In the genomic region with DNA sequence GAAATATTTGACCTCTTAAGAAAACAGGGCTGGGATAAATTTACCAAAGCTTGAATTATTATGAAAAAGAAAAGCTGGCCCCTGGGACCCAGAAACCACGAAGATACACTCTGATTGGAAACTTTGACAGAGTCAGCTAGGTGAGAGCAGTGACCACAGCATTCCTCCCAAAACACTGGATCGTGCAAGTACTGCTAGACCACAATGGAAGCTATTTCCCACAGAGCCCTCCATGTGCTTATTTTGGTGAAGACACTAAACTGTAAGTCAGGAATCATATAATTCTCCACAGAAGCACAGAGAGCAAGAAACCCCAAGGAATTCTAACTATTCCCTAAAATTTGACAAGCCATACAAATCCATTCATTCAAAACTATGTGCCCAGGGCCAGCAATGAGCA, we compare ENCODE assay signal across 35 mouse cellular contexts.
"Had no signal": no experiment of that assay in that cellular context is flagged by ENCODE, and none has a peak within 500 bp of the region (broad histone marks: within the 10 kb centered on the region; RNA-seq: fewer than 3 reads in every experiment).

No protein-coding gene starts in this region.

- H3K9me3 ChIP-seq: heart, embryonic 12.5 days; heart, embryonic 13.5 days; heart, embryonic 15.5 days; hindbrain, embryonic 10.5 days; hindbrain, embryonic 12.5 days; hindbrain, embryonic 13.5 days; hindbrain, embryonic 15.5 days; intestine, embryonic 15.5 days; kidney, embryonic 15.5 days had no signal

- H3K4me2 ChIP-seq: heart, embryonic 11.5 days; heart, embryonic 12.5 days; heart, embryonic 13.5 days; heart, embryonic 15.5 days; hindbrain, embryonic 12.5 days; hindbrain, embryonic 13.5 days; hindbrain, embryonic 14.5 days; hindbrain, embryonic 15.5 days; intestine, embryonic 15.5 days; kidney, embryonic 15.5 days had no signal

- DNase-seq: heart, postnatal 10 days; heart, postnatal 14 days; heart, postnatal 36 days; heart, postnatal 4 days; kidney, adult 11 months; kidney, adult 18-20 months; kidney, adult 2 months; kidney, adult 8-10 months; kidney, adult 9 months; kidney, postnatal 10 days; kidney, postnatal 14 days; kidney, postnatal 25 days; kidney, postnatal 36 days; kidney, postnatal 4 days; layer of hippocampus, adult 9-11 months; layer of hippocampus, postnatal 36 days had no signal

- H3K9ac ChIP-seq: heart, embryonic 12.5 days; heart, embryonic 13.5 days; heart, embryonic 15.5 days; hindbrain, embryonic 12.5 days; hindbrain, embryonic 13.5 days; hindbrain, embryonic 14.5 days; hindbrain, embryonic 15.5 days; intestine, embryonic 15.5 days; kidney, embryonic 15.5 days had no signal

- H3K4me1 ChIP-seq: heart, embryonic 12.5 days; heart, embryonic 13.5 days; heart, embryonic 15.5 days; hindbrain, embryonic 10.5 days; hindbrain, embryonic 12.5 days; hindbrain, embryonic 13.5 days; hindbrain, embryonic 15.5 days; intestine, embryonic 15.5 days; kidney, embryonic 15.5 days had no signal

- H3K4me3 ChIP-seq: heart, embryonic 12.5 days; heart, embryonic 13.5 days; heart, embryonic 15.5 days; hindbrain, embryonic 10.5 days; hindbrain, embryonic 12.5 days; hindbrain, embryonic 13.5 days; hindbrain, embryonic 15.5 days; intestine, embryonic 15.5 days; kidney, embryonic 15.5 days; layer of hippocampus, adult 2 months; left cerebral cortex, adult 2 months had no signal

- H3K27me3 ChIP-seq: heart, embryonic 12.5 days; heart, embryonic 13.5 days; heart, embryonic 15.5 days; hindbrain, embryonic 12.5 days; hindbrain, embryonic 13.5 days; hindbrain, embryonic 15.5 days; intestine, embryonic 15.5 days; kidney, embryonic 15.5 days had no signal

- H3K27ac ChIP-seq: heart, embryonic 13.5 days; heart, embryonic 15.5 days; hindbrain, embryonic 10.5 days; hindbrain, embryonic 12.5 days; hindbrain, embryonic 13.5 days; hindbrain, embryonic 14.5 days; hindbrain, embryonic 15.5 days; hindbrain, postnatal 0 days; intestine, embryonic 15.5 days; kidney, embryonic 15.5 days; kidney, postnatal 0 days; layer of hippocampus, adult 2 months; left cerebral cortex, adult 2 months had no signal

- ATAC-seq: hindbrain, embryonic 16.5 days; hindbrain, postnatal 0 days; inflammation-experienced regulatory T-cells, adult 6 months; intestine, embryonic 15.5 days; intestine, embryonic 16.5 days; intestine, postnatal 0 days had no signal

- H3K36me3 ChIP-seq: heart, embryonic 12.5 days; heart, embryonic 13.5 days; heart, embryonic 15.5 days; hindbrain, embryonic 10.5 days; hindbrain, embryonic 12.5 days; hindbrain, embryonic 13.5 days; hindbrain, embryonic 15.5 days; intestine, embryonic 15.5 days; kidney, embryonic 15.5 days had no signal
